Mouse (Mus musculus) NIH3T3 (cell line): Measurements from ENCODE around the gene Dmc1.

ENCODE experiments used
- DNase-seq: peaks from one replicate; pipeline ENCODE4 v3.0.0-alpha.2; 2012; ENCODE audit warnings: low read depth

Gene Dmc1

DNA sequence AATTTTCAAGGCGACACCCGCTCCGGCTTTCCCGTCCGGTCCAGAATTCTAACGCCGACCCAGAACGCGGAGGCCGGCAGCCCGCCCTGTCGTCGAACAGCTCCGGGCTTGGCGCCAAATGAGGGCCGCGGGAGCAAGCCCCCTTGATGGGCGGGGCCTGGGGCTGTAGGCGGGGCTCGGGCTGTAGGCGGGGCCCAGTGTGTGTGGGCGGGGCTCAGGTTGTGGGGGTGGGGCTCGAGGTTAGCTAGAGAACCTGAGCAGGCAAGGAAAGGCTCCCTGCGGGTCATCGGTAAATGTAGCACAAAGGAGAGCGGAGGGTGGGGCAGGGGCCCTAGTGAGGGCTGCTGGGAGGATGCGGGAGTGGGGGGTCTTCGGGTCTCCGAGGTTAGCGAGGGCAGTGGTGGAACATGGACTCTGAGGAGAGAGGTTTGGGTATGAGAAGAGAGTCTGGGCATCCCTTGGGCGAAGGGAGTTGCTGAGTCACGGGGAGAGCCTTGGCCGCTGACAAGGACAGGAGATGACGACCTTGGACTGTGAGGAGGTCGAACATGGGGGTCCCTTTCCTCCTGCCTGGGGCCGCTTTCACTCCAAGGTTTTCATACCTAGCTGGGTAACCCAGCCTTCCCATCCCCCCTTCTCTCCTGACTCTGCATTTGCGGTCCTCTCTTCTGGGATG lies at the start of gene Dmc1:
Gene Dmc1 (minus strand): TSS at position 120 of the 676 bp plus-strand sequence.
- DNase-seq: no peak

DNA sequence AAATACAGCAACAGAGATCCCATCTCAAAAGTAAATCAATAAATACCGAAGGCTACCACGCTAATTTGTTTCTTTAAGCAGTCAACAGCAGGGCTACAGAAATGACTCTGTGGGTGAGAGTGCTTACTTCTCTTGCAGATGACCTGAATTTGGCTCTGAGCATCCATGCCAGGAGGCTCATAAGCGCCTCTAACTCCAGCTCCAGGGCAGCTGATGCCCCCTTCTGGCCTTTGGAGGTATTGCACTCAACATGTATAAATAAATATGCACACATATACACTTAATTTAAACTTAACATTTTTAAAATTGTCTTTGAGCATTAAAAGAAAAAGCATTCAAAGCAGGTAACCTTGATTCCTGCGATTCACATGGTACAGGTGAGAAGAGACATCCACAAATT lies 46.6 kb upstream of the Dmc1 start:
- DNase-seq: peak; percentile 57

GRCm38 (mm10) chr15:79650569-79650968 lies 45.7 kb upstream of the Dmc1 start:
- peak; percentile 31 for DNase-seq

- DNase-seq: no peak
Observed at GRCm38 (mm10) chr15:79648130-79648529, 43.2 kb upstream of the Dmc1 start.

DNA sequence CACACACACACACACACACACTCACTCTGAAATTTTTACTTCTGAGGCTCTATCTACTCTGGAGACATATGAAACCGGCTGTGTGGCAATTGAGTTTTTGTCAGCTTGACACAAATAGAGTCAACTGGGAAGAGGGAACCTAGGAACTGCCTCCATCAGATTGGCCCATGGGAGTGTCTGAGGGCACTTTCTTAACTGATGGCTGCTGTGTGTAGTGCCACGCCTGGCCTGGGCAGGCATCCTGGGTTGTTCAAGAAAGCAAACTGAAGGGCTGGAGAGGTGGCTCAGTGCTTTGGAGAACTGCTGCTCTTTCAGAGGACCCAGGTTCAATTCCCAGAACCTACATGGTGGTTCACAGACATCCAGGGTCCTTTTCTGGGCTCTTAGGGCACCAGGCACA lies 40.6 kb upstream of the Dmc1 start:
- no peak for DNase-seq

DNA sequence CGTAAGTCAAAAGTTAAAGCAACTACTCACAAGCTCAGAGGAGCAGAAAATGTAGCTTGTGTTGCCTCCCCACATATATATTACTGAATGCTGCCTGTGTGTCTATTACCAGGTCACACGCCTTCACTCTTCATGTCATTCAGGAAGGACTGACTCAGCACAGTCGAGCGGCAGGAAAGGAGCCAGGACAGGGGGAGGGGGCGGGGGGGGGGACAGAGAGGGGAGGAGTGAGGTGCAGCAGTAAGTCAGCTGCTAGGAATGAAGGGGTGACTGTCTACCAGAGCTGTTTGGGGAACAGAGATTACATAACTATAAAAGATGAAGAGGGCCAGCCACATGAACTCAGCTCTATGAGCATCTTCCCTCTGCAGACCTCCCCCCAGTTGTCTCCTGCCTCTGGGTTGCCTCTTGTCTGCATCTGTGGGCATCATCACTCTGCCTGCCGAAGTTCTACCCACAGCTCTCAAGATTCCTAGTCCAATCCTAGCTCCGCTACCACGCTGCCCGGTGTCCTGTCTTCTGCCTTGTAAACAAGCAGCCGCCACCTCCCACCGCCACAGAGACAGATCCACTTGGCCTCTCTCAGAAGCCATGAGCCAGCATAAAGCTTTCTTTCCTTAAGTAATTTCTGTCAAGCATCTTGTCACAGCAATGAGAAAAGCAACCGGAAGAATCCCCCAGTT lies 36.4 kb upstream of the Dmc1 start:
- peak; percentile 27 for DNase-seq

DNA sequence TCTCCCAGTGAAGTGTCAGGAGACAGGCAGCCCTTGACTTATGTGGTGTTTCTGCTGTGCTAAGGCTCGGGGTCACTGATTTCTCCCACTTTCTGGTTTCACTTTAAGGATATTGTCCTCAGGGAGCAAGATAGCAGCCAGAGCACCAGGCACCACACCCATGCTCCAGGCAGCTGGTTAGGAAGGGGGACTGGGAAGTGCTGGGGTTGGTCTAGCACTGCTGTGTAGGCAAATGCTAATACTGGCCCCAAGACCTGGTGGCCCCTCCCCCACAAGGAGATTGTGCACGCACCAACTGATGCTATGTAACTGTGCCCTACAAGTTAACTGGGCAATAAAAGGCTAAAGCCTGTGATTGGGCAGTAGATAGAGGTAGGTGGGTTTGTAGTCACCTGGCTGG lies 25.6 kb upstream of the Dmc1 start:
- DNase-seq: no peak

DNA sequence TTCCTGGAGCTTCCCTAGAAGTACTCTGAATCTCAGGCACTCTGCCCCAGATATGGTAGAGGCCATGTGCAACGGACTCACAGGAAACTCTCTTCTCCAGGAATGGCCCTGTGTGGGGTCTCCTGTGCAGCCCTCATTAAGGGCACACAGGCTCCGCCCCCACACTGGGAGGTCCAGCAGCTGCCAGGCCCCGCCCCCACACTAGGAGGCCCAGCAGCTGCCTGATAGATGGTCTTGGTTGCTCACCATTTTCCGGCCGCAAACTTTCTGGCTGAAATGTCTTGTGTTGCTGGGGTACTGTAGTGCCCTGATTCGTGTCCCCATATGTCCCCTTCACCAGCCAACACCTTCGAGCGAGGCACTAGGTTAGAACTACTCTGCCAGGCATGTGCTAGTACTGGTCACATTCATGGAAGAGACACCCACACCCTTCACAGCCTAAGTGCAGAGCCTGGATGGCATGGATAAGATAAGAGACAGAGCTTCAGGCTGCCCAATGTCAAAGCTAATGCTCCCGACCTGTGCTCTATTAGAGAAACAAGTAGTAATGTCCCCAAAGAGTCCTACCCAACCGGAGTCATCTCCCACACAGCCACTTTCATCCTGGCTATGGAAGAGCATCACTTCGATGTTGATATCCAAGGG lies 15.0 kb upstream of the Dmc1 start:
- DNase-seq: no peak

DNA sequence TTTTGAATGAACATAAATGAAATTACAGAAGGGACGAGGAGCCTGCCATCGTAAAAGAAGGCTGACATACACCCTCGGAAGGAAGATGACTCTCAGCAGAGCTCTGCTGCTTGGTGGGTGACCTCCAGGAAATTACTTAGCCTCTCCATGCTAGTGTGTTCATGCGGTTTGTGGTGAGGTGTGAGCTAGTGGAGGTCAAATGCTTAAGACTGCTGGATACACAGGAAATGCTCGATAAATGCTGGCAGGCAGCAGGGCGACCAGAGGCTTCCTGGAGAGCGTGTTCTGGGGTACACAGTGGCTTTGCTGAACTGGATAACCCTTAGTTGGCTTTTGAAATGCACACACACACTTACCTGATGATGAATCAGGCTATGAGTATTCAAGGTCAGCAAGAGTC lies 13.5 kb upstream of the Dmc1 start:
- no peak for DNase-seq

DNA sequence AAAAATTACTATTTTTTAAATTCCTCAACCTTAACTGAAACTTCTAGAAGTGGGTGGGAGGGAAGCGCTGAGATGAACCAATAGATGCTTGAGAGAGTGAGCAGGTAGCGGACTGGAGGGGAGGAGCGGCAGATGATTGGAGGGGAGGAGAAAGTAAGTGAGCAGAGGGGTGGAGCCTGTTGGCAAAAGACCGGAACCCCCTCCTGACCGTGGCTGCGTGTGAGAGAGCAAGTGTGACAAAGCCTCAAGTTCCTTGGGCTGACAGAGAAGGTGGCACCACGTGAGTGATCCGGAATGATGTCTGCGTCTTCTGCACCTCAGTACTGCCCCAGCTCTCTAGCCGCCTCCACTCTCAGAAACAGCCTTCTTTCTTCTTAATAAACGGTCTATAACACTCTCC lies 12.2 kb upstream of the Dmc1 start:
- no peak for DNase-seq

DNA sequence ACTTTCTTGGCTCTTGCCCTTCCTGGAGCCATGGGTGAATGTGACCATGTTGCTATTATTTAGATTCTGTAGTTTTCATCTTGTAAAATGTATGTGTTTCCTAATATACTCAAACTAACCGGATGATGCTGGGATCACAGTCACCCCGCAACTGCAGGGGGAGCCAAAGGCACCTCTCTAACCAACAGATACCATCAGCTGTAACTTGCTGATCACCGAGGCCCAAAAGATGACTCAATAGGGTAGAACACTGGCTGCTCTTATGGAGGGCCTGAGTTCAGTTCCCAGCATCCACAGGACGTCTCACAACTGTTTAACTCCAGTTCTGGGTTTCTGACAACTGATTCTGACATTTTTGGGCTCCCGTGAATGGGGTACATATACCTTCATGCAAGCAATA lies 11.8 kb upstream of the Dmc1 start:
- peak; percentile 38 for DNase-seq

- no peak for DNase-seq
Observed at GRCm38 (mm10) chr15:79615501-79615900, 10.6 kb upstream of the Dmc1 start.

DNA sequence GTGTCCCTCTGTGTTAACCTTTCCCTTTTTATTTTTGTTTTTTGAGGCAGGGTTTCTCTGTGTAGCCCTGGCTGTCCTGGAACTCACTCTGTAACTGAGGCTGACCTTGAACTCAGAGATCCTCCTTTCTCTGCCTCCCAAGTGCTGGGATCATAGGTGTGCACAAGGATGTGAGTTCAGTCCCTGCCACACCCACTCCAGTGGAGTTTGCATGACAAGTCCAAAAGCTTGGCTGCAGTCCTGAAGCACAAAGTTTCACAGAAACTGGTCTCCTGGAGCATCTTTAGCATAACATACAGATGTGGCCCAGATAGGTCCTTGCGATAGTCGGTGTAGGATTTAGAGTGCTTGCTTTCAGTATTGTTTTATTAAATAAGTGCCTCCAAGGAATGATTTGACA lies 4.3 kb upstream of the Dmc1 start:
- no peak for DNase-seq

- peak; percentile 6 for DNase-seq
Observed at GRCm38 (mm10) chr15:79608214-79608613, 3.3 kb upstream of the Dmc1 start.

DNA sequence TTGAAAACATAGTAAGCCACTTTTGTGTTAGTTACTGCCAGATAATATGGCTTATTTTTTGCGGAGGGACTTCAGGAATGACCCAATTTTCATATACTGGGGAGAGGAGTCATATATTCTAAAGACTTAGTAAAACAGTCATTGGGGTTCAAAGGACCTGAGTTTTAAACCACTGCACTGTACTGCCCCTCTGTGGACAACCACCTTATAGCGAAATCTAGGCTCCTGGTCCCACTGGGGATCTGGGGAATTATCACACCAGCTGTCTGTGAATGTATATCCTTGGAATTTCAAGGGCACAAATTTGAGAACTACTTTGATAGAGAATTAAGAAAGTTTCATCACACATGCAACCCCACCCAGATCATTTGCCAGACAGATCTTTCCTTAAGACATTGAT lies 2.8 kb upstream of the Dmc1 start:
- DNase-seq: peak; percentile 49

GRCm38 (mm10) chr15:79606161-79606560 lies 1.3 kb upstream of the Dmc1 start:
- no peak for DNase-seq

- no peak for DNase-seq
Observed at GRCm38 (mm10) chr15:79600176-79600575, 4.7 kb downstream of the Dmc1 start.

DNA sequence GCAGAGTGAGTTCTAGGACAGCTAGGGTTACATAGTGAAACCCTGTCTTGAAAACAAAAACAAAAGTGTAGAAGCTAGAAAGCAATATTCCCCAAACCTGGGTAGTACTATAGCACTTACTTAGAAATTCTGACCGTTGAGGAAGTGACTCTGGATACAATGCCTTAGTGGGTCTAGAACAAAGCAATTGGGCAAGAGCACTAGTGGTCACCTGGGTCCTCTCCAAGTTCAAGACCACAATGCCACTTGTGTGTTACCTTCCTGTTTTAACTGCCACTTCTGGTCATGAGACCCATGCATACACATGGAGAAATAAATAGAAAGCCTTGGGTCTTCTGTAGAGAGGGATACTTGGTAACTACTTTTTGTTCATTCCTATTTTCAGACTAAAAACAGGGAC lies 6.2 kb downstream of the Dmc1 start:
- DNase-seq: no peak

- no peak for DNase-seq
Observed at GRCm38 (mm10) chr15:79581581-79581980, 23.3 kb downstream of the Dmc1 start.

DNA sequence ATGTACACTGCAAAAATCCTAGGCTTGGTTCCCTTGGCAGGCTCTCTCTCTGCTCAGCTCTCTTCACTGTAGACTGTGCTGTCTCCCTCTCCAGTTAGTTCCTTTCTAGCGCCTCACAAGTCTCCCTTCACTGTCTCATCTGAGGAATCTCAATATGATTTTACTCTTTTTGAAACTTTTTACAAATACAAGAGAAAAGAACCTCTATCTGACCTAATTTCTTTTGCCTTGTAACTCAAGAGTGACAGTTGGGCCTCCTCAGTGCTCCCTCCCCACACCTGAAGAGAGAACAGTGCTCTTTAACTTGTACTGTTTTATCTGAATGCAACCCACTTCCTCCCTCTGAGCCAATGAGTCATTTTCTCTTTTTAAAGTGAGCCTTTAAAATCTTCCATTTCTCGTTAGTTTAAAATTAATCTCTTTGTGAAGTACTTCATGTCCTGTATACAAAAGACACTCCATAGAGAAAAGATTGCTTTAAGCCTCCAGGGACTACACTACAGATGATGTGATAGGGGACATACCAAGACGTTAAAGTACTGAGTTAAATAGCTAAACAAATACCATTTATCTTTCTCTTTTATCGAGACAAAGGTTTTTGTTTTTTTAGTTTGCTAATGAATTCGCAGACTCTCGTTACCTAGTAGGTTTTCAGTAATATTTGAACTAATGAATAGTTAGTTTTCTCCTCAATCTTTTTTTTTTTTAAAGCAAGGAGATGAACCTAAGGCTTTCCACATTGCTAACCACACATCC lies 27.1 kb downstream of the Dmc1 start:
- DNase-seq: no peak

GRCm38 (mm10) chr15:79576947-79577346 lies 28.0 kb downstream of the Dmc1 start:
- DNase-seq: no peak

DNA sequence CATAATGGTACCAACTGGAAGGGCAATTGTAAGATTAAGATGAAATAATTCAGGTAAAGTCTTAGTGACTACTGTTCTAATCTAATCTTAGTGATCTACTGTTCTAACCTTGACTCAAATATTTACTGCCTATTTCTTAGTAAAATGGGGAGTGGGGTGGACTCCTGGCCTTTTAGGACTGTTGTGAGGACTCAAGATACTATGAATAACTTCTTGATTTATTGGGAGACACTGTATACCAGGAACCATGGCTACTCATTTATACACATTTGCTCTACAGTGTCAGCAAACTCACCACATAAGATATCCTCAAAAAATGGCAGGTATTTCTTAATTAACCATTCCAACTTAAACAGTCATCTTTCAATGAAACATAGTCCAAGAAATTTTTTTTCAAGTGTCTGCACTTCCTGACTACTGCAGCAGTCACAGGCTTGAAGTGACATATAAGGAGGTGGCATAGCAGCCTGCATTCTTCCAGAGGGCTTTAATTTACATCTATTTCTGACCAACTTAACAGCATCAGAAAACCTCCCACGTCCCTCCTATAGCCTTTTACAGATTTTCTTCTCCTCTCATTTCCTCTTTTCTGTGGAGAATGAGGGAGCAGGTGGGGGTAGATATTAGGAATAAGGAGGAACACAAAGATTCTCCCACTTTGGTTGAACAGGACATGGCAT lies 29.2 kb downstream of the Dmc1 start:
- no peak for DNase-seq
